Mouse (Mus musculus) layer of hippocampus, adult 9-11 months (tissue): ENCODE results near the gene Fbxl15.

ENCODE experiments used
- DNase-seq: peaks from one replicate; pipeline ENCODE4 v3.0.0; 2022

Fbxl15 gene

DNA sequence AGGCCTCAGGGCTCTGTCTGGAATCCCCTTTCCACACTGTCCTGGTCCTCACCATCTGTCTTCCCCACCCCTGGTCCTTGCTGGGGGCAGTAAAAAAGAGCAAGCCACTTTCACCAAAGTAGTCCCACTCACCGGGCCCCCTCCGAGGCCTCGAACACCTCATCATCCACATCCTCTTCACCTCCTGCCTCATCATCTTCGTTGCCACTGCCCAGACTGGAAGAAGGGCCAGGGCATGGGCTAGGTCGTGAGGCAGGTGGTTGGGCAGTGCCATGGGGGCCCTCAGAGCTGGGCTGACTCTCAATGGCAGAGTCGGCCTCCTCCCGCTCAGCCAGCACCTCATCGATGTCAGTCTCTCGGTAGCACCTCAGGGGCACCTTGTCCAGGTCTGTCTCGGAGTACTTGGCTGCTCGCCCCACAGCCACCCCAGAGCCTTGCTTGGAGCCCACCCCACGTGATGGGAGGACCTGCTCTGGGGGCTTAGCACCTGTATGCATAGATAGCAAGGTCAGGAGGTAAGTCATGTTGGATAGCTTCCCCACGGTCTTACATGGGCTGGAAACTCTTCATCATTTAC is 4.9 kb upstream of the Fbxl15 start:
- no peak for DNase-seq

DNA sequence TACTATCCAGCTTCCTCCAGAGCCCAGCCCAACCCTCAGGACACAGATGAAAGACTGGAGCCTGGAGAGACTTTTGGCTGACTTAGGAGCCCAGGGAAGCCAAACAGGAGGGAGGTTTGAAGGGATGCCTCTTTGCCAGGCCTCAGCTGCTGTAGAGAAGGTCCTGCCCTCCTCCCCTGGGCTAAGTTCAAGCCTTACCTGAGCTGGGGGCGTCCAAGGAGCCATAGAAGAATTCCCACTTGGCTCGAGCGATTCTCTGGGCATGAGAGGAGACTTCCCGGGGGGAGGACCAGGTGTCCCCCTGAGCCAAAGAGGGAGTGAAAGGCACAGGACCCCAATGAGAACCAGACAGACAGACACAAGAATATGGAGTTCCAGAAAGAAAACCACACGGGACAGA is 4.3 kb upstream of the Fbxl15 start:
- no peak for DNase-seq

DNA sequence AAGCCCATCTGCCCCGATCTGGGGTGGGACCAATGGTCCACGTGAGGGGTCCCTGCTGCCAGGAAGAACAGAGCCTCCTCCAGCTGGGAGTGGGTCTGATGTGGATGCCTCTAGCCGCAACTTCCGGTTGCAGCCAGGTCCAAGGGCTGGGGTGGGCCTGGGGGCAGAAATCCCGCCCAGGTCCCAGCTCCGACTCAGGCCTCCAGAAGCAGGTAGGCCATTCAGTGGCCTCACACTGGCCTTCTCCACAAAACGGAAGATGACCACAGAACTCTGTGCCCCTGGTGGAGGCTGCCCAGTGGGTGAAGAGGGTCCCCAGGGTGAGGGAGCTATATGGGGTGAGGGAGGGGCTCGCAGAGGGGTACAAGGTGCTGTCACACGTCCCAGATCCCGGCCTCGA is 3.6 kb upstream of the Fbxl15 start:
- no peak for DNase-seq

DNA sequence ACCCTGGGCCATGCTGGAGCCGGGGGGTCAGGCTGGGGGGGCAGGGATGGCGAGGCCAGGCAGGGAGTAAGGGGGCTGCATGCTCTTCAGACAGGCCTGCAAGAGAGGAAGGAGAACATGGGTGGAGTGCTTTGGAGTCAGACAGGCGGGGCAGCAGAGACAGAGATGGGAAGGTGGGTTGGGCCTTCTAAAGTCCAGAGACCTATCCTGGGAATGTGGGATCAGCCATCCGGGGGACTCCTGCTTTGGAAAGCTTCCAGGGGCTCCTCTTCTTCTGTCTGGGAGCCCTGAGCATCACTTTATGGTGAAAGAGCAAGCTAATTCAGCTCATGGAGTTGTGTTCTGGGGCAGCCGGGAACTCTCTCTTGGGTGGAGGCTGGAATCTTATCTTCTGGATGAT is 3.1 kb upstream of the Fbxl15 start:
- no peak for DNase-seq

DNA sequence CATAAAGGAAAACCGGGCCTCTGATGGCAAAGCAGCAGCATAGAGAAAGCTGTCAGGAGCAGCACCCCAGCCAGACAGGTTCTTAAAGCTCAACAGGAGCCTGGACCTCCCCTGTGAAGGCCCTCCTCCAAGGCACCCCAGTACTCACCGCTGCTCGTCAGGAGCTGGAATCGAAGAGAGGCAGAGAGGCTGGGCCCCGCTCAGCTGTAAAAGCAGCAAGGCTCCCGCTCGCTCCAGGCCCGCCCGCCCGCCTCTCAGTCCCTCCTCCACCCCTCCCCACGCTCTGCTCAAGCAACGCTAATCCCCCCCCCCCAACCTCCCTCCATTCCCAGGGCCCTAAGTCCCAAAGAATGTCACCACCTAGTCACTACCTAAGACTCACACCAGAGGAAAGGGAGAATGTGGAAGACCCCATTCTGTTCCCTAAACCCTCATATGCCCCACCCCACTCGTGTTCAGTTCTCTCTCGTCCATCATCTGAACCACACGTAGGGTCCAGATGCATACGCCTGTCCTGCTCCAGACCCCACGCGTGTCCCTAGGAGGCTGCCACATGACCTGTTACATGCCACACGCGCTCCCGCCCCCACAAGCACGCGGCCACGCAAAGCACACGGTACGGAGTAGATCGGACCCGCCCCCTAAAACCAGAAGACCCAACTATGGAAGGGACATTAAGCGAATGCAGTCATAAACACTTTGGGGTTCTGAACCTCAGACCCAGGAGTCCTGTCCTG is 1.8 kb upstream of the Fbxl15 start:
- DNase-seq: peak; percentile 56

DNA sequence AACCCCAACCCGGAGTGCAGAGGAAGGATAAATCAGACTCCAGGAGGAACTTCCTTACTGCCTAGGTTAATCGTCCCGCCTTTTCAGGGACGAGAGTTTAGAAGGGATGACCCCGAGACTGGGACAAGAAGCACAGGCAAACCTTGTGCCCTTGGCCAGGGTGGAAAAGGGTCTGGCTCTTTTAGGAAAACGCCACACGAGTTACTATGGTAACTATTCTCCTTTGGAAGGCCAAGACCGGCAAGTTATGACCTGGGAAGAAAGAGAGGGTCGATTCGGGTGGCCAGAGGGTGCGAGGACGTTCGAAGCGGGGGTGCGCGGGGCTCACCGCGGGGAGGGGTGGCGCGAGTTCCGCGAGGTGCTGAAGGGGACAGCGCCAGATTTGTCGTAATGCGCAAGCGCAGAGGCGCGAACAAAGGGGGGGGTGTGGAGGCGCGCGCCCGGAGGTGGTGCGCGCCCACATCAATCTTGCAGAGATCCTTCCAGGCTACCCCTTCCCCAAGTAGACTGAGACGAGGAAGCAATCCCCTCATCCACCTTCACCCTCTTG is 1.2 kb upstream of the Fbxl15 start, which contains the start of gene Psd:
Gene Psd, minus strand, starts transcription at position 401 of the 550 bp plus-strand sequence.
- peak; percentile 53 for DNase-seq

DNA sequence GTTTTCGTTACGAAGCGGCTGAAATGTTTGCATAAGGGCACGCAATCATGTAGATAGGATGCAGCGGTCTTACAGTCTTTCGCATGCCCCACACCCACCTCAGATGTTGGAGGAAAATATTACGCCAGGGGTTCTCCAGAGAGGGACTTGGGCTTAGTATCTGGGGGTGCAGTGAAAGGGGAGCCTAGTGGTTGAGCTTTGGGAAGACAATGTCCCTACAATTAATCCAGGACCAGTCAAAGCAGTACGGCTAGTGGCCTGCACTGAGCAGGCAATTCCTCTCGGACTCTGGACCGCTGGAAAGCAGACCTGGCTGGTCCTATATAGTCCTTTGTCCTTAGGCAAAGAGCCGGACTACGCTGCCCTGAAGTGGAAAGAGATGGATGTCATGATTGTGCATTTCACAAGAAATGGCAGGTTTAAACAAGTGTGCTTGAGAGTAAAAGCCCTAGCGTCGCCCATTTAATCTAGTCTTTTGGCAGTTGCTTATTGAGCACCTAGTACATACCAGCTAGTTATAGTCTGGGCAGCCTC is 386 bp upstream of the Fbxl15 start:
- DNase-seq: no peak

DNA sequence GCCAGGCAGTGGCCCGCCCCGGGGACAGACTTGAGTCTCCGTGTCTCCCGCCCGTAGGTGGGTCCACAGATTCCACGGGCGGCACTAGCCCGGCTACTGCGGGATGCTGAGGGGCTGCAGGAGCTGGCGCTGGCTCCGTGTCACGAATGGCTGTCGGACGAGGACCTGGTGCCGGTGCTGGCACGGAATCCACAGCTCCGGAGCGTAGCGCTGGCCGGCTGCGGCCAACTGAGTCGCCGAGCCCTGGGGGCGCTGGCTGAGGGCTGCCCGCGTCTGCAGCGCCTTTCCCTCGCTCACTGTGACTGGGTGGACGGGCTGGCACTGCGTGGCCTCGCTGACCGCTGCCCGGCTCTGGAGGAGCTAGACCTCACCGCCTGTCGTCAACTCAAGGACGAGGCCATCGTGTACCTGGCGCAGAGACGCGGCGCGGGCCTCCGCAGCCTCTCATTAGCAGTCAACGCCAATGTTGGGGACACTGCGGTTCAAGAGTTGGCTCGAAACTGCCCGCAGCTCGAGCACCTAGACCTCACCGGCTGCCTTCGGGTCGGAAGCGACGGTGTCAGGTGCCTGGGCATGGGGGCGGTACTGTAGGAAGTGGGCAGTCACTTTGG is 1.2 kb downstream of the Fbxl15 start:
- peak; percentile 14 for DNase-seq

DNA sequence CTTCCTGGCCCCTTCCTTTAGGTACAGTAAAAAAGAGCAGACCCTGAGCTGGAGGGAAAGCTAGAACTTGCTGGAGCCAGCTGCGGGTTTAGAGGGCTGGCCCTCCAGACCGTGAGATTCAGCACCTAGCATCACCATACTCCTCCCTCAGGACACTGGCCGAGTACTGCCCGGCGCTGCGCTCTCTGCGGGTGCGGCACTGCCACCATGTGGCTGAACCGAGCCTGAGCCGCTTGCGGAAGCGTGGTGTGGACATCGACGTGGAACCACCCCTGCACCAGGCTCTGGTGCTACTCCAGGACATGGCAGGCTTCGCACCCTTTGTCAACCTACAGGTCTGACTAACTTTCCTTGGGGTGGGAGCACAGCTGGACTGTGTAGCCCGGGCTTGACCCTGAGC is 2.0 kb downstream of the Fbxl15 start:
- DNase-seq: peak; percentile 72

DNA sequence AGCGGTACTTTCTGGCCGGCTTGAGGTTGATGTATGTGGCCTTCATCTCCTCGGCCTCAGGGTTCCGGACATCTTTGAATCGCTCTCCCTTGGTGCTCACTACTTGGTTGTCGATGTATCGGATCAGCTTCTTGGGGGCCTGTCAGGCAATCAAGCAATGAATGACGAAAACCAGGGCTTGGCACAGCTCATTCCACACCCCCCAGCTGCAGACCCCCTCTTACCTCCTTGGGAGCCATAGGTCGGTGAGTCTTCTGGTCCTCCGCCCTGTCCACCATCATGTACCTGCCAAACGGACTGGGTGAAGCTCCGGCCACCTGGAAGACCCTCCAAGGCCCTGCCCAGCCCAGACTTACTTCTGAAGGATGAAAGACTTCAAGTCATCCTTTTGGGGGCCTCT is 2.7 kb downstream of the Fbxl15 start:
- DNase-seq: peak; percentile 14

DNA sequence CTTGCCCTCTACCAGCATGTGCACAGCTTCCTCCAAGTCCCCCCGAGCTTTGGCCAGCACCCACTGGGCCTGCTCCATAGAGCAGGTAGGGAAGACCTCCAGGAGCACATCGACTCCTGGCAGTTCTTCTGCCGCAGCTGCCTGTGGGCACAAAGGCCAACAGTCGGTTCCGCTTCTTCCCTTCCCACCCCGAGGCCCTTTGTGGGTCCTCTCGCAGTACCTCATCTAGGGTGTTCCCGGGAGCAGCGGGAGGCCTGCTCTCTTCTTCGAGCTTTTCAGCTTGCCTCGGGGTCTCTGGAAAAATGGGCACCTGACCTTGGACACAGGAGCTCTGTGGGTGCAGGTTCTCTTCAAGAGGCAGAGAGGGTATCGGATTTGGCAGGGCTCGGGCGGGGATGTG is 3.3 kb downstream of the Fbxl15 start:
- DNase-seq: peak; percentile 9

DNA sequence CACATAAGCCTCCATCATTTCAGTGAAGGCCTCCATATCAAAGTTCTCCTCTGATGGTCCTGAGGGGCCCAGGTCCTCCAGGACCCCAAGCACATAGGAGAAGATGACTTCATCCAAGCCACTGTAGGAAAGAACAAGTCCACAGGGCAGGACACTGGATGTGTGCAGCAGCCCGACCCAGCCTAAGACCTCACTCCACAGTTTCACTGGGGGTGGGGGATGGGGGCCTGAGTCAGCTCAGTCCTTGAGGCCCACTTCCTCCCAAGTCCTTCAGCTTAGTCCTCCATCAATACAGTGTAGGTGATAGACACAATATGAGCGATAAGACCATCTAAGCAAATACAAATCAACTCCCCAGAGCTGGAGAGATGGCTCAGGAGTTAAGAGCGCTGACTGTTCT is 4.0 kb downstream of the Fbxl15 start:
- DNase-seq: no peak

DNA sequence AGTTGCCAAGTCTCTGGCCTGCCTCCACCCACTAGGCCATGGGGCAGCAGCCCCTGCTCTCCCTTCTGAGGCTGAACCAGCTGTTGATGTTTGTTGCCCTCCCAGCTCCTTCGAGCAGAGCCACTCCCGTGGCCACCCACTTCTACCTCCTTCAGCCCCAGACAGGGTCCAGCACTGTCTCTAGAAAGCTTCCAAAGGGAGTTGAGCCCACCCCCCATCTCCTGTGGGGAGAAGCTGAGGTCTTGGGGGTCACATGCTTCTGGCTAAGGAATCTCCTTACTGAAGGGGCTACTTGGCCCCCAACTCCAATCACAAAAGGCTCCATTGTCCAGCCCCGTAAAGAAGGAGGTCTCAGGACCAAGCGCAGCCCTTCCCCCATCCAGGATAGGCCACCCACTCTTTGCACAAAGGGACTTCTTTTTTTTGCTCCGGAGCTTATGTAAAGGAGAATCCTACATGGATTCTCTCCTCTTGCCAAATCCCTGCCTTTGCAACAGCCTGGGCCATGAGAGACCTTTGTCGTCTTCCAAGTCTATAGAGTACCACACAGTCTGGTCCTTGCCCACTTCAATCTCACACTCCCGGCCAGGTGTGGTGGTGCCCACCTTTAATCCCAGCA is 4.8 kb downstream of the Fbxl15 start:
- DNase-seq: no peak

DNA sequence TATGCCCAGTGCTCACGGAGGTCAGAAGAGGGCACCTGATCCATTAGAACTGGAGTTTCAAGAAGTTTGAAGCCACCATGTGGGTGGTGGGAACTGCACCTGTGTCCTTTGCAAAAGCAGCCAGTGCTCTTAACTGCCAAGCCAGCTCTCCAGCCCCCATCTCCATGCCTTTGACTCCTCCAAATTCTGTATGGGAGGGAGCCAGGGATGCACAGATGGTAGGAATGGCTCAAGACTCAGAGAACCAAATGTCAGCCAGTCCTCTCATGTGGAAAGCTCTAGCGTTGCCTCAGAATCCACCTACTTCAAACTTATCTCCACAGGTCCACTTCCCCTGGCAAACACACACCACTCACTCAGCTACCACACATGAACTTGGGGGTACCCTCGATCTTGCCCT is 5.9 kb downstream of the Fbxl15 start:
- DNase-seq: peak; percentile 32

DNA sequence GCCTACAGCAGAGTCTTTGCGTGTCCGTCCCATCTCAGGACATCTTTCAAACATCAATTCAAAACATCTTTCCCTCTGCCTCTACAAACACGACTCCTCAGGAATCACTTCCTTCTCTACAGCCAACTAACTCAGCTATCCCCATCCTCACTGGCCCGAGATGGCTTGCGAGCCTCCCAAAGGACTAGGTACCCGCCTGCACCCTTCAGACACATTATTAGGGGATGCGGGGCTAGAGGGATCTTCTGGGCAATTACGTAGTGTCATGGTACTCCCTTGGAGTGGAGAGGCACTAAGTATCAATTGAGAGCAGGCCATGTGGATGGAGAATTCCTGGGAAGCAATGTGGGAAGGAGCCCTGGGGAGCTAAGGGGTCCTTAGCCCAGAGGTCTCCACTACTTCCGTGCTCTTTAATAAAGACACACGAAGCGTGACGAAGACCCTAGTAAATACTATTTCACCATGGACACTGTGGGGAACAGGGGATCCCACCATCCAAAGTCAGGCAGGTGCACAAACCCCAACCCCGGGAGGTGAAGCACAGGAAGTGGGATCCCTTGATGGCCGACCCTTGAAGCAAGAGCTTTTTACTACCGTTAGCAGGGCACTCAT is 9.8 kb downstream of the Fbxl15 start:
- DNase-seq: no peak

DNA sequence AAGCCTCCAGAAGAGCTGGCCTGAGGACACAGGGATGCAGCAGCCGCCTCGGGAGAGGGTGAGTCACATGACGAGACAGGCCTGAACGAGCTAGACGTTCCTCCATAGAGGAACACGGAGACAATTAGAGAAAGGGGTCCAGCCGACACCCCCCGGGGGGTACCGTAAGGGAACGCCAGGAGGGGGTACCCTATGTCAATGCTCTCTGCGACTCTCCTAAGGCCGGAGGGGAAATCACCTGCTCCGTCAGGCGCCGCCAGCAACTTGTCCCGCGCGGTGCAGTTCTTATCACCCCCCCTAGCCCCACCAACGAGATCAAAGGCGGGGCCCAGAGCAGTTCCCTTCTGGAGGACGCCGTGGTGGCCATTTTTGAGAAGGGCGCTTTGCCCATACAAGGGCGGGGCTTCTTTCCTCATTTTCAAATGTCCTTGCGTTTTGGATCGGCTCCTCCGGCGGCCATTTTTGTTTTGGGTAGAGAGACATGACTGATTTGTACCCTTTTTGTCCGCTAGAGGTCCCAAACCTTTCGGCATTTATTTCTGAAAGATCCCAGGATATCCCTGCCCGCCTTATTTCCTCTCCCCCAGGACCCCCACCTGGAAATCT is 10.4 kb downstream of the Fbxl15 start, which contains the start of gene Cuedc2:
Gene Cuedc2, minus strand, starts transcription at position 372 of the 606 bp plus-strand sequence.
- peak; percentile 96 for DNase-seq

DNA sequence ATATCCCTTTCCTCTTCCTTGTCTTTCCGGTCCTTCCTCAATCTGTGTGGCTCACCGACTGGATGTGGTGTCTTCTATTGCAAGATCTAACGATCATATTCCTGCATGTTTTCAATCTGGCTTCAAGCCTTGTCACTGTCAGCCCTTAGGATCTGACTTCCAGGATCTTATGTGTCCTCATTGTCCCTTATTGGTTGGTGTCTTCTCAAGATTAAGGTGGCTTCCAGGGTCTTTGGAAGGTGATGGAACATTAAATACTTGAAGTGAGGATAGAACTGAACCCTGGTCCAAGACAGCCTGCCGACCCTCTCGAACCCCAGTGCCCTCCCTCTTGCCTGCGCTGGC is 10.9 kb downstream of the Fbxl15 start:
- DNase-seq: no peak

DNA sequence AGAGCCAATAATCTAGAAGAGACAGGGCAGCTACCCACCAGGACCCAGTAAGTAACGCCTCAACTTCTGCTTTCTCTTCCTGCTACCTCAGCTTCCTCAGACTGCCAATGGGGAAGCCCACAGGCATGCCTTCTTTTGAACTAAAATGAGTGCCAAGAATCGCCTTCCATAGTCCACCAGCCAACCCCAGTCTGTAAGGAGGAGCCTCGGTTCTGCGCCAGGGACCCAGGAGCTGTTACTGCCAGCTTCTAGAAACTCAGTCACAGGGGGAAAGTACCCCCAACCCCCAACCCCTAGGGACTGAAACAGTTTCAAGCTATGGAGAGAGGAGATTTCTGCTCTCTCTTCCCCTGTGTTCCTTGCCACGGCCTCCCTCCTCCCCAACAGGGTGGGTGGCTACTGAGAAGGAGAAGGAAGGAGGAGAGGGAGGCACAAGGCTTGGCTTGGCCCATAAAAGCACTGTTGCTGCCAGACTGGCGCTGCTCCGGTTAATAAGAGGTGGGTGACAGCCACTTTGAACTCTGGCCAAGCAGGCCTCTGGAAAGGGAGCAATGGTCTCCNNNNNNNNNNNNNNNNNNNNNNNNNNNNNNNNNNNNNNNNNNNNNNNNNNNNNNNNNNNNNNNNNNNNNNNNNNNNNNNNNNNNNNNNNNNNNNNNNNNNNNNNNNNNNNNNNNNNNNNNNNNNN is 11.4 kb downstream of the Fbxl15 start:
- DNase-seq: peak; percentile 70

DNA sequence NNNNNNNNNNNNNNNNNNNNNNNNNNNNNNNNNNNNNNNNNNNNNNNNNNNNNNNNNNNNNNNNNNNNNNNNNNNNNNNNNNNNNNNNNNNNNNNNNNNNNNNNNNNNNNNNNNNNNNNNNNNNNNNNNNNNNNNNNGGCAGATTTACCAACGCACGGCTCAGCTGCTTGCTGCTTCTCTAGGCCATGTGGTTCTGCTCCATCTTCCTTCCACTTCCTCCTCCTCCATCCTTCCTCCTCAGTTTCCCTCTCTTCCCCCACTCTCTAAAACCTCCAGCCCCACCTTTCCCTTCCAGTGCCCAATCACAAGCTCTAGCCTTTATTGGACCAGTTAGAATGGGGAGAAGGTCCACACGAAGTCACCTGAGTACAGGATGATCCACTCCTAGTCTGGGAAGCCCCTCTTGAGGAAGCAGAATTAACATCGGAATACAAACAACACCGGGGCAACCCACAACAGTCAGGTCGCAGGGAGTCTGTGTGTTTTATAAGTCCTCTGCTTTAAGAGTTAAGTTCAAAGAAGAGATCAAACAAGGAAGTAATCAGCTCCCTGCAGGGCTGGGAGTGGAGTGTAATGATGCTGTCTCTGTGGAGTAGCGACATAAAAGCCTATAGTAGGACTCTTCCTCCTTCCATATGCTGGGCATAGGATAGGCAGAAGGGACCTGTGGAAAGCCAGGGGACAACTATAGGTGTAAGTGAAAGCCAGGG is 16.9 kb downstream of the Fbxl15 start:
- no peak for DNase-seq

DNA sequence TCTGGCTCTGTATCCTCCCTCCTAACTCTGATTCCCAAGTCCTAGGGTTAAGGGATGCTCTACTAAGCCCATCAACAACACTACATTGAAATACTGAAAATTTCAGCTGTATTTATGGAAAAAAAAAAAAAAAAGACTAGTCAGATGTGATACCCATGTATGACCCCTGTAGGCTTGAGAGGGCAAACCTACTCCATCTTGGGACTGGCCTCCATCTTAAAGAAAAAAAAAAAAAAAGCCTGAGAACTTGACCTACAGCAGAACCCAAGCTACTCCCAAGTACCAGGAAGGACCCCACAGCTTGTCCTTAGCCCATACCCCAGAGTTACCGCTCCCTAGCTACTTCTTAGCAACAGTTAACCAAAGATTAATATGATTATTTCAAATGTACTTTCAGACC is 19.2 kb downstream of the Fbxl15 start:
- DNase-seq: no peak
